Mouse (Mus musculus) G1E (cell line): Measurements from ENCODE around the gene Prss21.

Experiments used
- CTCF ChIP-seq: IDR thresholded peaks from 2 replicates; pipeline ENCODE4 v1.5.1; 2012; ENCODE audit warnings: low read depth, low read length, inconsistent platforms, mixed read lengths
- GATA1 ChIP-seq: IDR thresholded peaks from 2 replicates; pipeline ENCODE4 v1.6.1; 2012; ENCODE audit warnings: borderline replicate concordance, low read length, inconsistent platforms, mixed read lengths
- POLR2AphosphoS5 ChIP-seq: IDR thresholded peaks from 2 replicates; pipeline ENCODE4 v1.6.1; 2012; ENCODE audit warnings: low read depth, low read length, inconsistent platforms; ENCODE audit not compliant: insufficient replicate concordance
- TAL1 ChIP-seq: conservative IDR thresholded peaks from 2 replicates; pipeline ENCODE4 v1.6.1; 2012; ENCODE audit warnings: low read depth, low read length, inconsistent platforms, mixed read lengths

- TF ChIP-seq CTCF (peak; percentile 68; the same call in 1 of the 2 replicates), GATA1 (no peak), TAL1 (no peak), POLR2AphosphoS5 (no peak)
Observed at GRCm38 (mm10) chr17:23850853-23851749, 16.8 kb upstream of the Prss21 start.
